Mouse (Mus musculus): ENCODE results near the gene Cep57l1.

Gene Cep57l1

DNA sequence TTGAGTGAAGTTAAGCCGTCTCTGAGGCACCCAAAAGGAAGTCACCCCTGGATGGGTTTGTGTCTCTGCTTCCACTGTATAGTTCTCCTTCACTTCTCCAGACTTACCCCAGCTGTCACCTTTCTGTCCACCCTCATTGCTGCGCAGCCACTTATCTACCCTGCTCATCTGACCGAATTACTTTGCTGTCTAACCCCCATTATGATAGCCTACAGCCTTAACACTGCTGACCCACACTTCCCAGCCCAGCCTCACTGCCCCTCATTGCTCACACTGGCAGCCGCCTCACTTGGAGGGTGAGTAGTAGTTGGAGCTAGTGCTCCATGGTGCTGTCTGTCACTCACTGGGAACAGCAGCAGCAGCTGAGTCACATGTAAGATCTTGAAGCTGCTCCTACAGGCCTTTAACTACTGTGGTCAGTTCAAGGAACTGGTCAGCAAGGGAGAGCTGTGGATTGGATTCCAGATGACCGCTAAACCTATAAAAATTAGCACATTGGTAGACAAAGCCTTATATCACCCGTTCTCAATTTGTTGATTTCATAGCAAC lies 4.7 kb upstream of the Cep57l1 start:
- no peak for DNase-seq

DNA sequence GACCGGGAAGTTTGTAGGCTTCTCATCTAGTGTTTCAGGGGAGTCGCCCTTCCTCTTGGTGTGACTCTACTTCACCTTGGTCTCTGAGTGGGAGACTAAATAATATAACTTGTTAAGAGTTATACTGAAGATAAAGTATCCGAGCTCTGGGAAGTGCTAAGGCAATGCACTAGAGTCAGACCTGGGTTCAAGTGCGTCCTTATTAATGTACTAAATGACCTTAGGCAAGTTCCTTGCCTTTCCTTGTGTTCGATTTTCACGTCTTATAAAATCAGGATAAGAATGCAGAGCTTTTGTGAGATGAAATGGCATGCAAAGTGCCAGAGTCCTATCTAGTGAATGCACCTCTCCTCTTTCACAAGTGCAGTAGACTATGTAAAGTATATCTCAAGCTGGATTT lies 2.9 kb upstream of the Cep57l1 start:
- no peak for DNase-seq

DNA sequence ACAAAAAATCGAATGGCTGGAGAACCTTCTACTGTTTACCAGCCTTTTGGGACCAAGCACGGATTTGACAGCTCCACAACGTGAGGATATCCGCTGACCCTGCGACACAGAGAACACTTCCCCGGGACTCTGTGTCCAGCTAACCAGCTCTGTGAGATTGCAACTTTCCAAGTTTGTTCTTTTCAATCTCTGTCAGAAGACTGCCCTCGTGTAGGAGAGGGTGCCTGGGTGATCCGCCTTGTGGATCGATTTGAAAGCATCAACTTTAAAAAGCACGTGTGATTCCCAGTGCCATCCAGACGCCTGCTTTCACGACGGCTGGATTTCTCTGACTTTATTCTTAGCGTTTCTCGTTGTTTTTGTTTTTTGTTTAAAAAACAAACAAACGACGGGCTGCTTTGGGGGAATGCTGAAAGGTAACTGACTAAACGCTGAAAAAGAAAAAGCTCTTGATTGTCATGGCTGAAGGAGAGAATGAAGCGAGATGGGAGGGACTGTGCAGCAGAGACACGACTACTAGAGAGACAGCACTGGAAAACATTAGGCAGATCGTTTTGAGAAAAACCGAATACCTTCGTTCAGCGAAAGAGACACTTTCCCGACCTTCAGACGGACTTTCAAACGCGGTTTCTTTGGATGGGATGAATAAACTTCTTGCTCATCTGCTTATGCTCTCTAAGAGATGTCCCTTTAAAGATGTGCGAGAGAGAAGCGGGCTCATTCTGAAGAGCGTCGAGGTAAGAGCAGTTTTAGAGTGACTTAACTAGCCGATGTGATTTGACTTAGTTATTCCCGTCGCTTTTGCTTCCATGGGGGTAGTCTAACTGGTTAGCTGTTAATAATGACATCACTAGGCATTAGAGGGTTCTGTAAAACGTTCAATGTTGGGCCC lies 1.1 kb upstream of the Cep57l1 start:
- DNase-seq: no peak

DNA sequence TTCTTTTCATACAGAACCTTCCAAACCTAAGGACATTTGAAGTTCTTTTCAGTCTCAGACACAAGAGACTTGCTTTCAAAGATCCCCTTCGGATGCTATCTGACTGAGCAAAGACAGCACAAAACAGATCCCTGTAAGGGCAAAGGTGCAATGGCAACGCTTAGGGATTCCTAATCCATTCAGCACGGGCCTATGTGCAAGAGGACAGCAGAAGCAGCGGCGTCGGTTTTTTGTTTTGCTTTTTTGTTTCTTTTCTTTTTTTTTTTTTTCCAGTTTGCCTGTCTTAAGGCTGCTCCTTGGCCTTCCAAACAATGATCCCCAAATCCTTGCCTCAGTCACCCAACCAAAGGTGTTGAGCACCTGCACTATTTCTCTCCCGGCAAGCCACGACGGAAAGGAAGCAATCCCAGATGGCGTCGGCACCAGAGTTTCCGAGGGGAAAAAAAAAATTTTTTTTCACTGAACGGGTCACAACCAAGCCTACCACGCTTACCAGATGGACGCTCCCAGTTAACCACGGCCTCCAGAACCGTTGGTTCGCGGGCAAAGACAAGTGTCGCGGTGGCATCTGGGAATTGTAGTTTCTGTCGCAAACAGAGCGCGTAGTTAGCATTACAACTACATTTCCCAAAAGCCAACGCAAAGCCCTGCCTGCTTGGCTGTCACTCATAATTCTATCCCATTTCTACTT lies 446 bp downstream of the Cep57l1 start:
- DNase-seq: peak; percentile 88

DNA sequence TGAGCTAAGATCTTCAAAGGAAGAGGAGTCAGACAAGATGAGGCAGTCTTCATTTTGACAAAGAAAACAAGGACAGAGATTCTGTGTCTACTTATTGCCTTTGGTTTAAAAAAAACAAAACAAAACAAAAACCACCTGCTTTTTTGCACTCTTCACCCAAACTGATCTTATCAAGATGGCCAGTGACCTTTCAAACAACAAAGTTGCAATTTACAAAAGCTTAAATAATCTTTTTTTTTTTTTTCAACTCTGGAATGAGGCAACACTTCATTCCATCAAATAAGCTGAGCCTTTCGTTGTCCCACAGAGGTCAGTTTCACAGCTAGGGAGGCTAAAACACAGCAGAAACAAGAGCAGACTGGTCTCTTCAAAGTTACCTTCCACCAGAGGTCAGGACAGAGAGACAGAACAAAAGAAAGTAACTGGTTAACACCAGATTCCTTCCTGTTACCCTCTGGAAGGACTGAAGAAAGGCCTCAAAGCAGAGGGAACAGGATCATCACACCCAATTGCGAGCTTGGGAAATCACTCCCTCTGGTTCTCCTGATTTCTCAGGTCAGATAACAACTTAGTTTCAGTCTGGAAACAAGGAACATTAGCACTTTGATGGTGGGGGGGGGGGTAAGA lies 3.8 kb downstream of the Cep57l1 start:
- no peak for DNase-seq

DNA sequence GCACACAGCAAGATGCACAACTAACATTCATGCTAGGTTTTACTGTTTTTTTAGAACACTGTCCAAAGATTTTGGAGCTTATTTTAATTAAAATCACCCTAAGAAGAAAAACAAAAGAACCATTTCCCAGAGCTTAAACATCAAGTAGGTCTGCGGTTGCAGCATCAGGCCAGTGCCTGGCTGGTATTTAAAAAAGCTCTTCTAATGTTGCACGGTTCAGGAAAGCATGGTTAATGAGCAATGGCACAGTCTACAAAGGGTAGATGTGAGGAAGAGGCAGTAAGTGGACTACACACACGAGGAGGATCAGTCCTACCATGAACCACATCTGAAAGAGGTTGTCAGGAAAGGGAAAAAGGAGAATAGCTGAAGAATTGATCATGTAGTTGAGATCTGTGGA lies 5.0 kb downstream of the Cep57l1 start:
- no peak for DNase-seq

DNA sequence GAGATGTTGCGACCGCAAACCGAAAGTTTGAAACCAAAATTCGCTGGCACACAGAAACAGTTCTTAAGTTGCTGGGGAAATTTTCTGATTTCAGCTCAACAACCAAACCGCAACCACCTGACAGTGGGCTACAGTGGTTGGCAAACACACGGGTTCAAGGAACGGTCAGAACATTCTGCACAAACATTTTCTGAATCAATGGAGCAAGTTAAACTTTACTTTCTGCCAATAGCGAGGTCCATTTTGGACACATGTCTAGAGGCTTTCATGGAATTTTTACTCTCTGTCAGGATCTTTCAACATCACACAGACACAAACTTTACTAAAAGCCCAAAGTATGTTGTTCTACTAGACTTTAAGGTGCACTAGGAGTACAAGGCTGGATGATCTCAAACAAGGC lies 6.2 kb downstream of the Cep57l1 start:
- DNase-seq: no peak

DNA sequence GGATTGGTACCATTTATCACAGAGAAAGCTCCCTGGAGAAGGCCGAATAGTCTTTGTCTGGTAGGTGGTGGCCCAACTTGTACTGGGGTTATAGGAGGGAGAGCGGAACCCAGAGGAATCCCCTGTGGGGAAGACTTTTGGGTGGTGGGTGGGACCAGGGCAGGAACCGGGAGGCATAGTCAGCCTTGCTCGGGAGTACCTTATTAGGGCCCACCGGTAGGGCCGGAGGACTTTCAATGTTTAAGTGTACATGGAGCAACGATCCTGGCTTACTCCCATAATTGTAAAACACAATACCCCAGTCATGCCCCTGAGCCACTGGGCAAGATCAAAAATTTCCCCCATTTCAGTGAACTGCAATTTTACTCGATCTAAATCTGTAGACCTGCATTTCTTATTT lies 12.4 kb downstream of the Cep57l1 start:
- DNase-seq: no peak

DNA sequence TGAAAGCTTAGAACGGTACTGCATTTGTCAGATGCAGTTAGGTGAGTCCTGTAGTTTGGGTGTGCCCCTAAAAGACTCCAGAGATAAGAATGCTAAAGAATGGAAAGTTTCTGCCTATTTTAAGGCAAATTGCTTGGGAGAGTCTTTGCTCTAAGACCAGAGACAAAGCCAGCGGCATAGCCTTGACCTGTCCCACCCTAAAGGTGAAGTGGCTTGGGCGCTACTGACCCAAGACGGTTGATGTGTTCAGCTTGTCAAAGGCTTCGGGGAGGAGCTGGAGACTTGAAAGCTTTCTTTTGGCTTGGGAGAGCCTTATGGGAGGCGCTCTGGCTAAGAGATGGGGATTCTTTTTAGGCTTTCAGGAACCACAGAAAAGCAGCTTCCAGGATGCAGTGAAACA lies 17.3 kb downstream of the Cep57l1 start:
- DNase-seq: no peak

DNA sequence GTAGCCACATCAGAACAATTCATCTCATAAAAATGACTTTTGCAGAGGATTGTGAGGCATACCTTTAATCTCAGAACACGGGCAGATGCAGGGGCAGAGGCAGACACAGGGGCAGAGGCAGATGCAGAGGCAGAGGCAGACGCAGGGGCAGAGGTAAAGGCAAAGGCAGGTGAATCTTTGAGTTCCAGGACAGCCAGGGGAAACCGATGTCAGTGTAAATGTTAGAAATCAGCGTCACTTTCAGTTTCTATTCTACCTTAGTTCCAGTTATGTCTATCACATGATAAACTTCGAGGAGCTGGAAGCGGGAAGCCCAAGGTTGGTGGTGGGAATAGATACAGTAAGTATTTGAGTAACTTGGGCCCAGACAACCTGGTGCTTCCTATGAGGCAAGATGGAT lies 42.4 kb downstream of the Cep57l1 start:
- DNase-seq: no peak

DNA sequence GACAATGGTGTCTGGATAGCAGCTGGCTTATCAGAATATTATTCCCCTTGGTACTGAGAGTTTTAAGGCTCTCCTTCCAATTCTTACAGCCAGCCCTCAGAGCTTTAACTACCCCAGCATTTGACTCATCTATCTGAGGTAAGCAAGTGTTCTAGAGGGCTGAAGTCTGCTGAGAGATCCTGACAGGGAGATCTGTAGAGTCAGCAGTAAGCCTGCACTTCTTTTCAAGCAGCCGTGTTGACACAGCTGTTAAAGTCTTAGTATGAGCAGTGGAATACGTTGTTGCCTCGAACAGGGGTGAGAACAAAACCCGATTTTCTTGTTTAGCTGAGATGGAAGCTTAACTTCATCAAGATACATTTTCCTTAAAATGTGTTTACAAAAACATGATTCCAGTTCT lies 43.4 kb downstream of the Cep57l1 start:
- no peak for DNase-seq

DNA sequence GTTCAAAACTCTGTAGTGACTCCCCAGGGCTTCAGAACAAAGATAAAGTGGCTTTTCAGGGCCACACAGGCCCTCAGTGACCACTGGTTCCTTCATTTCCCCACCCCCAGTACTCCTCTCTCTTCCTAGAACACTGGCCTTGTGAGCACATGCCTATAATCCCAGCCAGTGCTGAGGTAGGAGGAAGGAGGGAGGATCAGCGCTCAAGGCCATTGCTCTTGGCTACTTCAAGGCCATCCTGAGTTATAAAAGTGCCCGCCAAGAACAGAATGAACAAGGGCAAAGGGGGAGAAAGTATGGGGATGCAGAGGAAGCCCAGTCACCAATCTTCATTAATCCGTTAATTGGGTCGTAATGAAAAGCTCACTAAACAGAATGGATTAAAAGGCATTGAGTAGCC lies 44.1 kb downstream of the Cep57l1 start:
- no peak for DNase-seq

DNA sequence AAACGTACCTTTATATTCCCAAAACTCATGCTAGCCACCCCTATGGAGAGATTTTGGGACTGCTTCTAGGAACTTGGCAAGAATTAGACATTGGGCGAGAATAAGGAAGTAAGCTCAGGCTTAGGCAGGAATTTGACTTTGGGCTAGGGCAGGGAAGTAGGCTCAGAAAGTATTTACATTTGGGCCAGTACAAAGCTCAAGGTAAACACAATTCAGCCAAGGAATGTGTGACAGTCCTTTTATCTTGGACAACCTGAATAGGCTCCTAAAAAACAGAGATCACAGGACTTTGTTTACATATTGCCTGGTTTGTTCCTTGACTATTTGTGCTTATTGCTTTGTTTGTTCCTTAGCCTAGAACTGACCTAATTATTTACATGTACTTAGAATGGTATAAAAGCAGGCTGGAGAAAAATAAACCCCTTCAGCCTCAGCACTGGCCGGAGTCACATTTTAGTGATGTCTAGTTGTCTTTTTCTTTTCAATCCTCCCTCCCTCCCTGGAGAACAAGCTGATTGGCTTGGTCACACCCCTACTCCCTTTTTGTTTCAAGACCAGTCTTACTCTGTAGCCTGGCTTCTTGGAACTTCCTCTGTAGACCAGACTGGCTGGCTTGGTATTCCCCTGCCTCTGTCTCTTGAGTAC lies 45.8 kb downstream of the Cep57l1 start:
- no peak for DNase-seq

DNA sequence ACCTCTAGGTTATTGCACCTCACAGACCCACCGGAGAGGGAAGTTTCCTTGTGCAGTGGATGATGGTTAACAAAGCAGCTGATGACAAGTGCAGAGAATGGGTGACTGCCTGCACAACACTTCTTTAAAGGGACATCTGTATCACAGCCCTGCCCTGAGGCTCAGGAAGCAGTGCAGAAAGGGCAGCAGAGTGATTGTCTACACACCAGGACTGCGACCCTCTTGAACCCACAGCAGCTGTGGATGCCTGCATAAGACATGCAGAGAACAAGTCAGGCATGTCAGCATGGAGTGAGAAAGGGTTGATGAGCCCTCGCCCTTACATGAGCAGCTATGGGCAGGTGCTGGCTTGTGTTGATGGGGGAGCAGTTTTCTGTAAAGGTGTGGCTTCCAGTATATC lies 48.8 kb downstream of the Cep57l1 start:
- DNase-seq: no peak

DNA sequence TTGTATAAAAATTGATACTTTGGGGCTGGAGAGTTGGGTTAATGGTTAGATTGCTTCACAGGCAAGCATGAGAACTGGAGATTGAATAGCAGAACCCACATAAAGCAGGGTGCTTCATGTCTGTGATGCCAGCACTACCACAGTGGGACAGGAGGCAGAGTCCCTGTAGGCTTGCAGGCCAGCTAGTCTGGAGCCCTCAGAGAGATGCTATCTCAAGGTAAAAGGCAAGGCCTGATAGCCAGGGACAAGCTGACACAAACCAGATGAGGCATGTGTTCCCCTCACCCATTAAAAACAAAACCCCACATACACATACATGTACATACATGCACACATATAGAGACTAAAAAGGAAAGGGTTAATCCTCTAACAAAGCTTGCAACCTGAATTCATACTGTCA lies 51.6 kb downstream of the Cep57l1 start:
- DNase-seq: no peak

DNA sequence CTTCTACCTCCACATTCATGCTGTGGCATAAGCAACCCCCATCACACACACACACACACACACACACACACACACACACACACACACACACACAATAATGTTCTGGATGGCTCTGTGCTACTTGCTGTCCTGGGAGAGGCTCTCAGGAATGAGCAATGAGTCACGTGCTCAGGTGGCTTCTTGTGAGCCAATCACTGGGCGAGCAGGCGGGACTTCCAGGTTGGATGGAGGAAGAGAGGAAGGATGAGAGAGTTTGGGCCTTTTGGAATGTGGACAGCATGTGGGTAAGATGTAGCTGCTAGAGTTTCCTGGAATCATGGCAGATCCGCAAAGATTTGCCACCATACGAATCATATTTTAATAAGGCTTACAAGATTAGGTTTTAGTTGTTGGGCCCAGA lies 52.4 kb downstream of the Cep57l1 start:
- no peak for DNase-seq

DNA sequence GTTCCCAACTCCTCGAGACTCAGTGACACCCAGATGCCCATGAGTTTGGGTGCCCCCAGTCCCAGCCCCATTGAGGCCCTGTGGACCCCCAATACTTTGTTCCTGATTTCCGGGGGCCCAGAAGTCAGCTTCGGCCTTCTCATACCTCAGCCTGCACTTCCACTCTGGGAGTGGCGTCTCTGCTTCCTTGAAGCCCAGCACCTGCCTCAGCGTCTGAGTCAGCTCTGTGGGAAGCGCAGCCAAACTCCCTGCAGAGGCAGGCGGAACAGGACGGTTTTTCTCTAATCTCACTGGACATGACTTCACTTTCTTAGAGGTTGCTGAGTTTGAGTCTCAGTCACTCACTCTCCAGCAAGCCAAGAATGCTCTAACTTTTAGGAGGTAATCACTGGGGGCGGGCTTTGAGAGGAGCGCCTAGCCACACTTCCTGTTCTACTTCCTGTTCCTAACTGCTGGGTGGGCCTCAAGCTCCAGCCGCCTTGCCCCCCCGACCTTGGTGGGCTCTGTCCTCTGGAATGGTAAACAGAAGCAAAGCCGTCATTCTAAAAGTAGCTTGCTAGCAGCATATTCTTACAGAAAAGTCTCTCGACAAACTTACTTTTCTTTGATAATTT lies 57.7 kb downstream of the Cep57l1 start:
- DNase-seq: no peak

DNA sequence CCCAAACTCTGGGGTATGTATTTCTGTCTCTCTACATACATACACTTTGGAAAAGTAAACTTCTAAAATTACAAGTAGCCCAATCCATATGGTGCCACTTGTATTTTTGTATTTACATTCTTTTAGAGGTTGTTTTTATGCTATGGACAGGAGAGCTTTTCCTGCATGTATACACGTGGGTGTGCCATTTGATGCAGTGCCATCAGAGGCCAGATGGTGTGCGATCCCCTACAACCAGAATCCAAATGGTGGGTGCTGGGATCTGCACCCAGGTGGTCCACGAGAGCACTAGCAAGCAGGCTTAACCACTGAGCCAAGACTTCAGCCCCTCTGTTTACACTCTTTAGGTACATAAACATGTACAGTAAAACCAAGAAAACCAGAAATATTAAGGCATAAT lies 60.4 kb downstream of the Cep57l1 start:
- DNase-seq: no peak

DNA sequence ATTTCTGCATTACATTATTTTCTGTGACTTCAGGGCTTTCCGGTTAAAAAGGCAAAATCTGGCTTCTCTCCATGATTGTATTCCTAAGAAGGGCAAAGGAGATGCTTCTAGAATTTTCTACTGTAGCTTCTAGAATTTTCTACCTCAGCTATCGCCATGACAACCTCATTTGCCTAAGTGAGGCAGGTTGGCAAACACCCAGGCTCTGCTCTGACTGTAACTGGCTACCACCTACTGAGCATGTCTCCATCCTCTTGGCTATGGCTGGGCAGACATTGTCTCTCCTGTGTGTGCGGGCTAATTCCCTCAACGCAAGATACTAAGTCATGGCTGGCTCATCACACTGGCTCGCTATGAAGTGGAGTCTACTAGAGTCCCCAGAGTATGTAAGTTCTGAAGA lies 63.1 kb downstream of the Cep57l1 start:
- peak; percentile 25 for DNase-seq

DNA sequence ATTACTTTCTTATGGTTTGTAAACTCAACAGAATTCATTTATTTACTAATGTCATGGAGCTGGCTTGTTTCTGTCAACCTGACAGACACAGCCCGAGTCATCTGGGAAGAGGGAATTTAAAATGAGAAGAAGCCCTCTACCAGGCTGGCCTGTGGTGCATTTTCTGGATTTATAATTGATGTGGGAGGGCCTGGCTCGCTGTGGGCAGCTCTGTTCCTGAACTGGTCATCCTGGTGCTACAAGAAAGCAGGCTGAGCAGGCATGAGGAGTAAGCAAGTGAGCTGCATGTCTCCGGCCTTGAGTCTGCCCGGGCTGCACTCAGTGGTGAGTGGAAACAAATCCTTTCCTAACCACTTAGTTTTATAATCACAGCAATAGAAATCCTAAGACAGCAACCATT lies 65.7 kb downstream of the Cep57l1 start:
- DNase-seq: no peak

DNA sequence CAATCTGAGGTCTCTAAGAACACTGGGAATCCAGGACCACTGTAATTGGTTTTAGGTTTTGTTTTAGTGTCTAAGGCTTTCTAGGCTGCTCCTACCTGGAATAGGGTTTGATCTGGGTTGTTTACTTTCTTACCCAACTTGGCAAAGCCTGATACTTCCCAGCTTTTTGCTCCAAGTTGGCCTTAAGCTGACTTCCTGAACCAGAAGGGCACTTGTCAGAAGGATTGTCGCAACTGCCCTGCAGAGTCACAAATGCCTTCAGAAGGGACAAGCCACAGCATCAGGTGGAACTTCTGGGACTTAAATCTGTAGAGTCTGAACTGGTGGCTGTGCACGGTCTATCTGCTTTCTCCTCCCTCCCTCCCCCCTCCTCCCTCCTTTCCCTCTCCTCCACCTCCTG lies 69.5 kb downstream of the Cep57l1 start:
- DNase-seq: no peak

DNA sequence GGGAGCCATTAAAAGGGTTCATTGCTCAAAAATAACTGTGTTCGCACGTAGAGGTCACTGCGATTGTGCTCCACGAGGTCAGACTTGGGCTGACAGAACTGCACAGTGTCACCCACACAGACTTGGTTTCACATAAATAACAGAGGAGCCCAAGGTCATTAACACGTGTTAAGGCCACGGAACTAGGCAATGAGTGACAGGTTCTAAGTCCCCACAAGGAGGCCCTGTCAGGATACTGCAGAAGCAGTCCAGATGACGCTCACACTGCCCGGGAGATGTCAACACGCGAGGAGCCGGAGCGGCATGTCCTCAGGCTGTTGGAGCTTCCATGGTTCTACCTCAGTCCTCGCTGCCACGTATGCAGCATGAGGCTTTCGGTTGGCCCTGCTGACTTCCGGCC lies 72.4 kb downstream of the Cep57l1 start:
- DNase-seq: no peak

DNA sequence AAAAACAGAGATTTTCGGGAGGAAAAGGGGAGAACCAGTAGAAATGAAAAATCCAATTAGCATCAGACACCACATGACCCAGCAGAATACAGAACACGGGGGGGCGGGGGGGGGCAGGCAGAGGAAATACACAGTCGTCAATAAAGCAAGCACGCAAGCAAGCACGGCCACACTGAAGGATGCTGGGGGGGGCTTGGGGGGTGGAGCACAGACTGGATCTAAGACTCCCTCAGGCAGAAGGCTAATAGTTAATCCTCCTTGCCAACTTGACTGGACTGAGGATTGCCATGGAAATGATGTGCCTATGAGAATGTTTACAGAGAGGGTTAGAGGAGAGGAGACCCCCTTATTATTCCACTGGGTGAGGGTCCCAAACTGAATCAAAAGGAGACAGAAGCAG lies 74.3 kb downstream of the Cep57l1 start:
- no peak for DNase-seq

All from right cerebral cortex, postnatal 25 days (tissue).